Mouse (Mus musculus): Measurements from ENCODE around the gene Cul3. TPM values are rescaled to one million over a fixed set of nuclear protein-coding genes. Genes with fewer than 3 reads are reported as not detected.

The Cul3 gene
- polyA plus RNA-seq, 1 experiment from 2014 or later = 40.2 TPM

DNA sequence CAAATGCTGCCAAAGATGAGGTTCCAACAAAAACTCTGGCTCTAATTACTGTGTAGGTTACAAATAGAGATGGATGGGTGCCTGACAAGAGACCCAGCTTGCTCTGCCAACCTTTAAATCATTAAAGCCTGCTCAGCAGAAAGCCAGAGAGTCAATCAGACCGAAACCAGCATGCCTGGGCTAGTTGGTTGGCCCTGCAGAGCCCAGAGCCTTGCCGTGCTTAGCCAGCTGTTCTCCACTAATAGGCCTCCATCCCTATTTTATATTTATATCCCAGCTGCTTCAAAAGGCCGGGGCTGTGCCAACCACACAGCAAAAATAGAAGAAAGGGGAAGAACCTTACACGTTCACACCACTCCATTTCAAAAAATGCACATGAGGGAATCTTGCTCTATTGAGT, 119.1 kb downstream of the Cul3 start:
- no peak overlapping the region for H3K9ac ChIP-seq
- ATAC-seq (ENCODE audit: low FRiP score) = peak; percentile 47; the same call in 1 of the 2 replicates
- no peak overlapping the region for H3K27ac ChIP-seq
- no peaks in the 10 kb centered on the region for H3K9me3 ChIP-seq
- WGBS = 57% methylated on average over 4 of the region's 4 CpGs
- H3K36me3 ChIP-seq = no peaks in the 10 kb centered on the region
- peaks cover 14% of the 10 kb centered on the region for H3K4me1 ChIP-seq (replicated peaks)
- no peaks in the 10 kb centered on the region for H3K27me3 ChIP-seq
- no peak overlapping the region for H3K4me3 ChIP-seq
- no peak overlapping the region for H3K4me2 ChIP-seq

DNA sequence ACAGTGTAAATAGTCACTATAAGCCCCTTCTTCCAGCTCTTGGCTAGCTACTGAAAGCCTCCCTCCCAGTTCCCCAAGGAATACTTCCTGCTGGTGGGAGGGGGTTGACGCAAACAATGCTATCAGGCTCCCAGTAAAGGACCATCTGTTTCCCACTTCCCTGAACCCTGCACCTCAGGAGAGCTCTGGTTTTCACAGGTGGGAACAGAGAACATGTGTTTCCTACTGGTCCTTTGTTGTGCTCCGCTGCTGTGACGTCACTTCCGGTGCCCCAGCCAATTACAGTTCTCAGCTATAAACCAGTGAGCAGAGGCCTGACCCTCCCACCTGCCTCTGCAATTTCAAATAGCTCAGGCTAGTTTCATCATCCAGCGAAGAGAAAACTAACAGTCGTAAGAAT, 122.0 kb downstream of the Cul3 start, which contains the start of gene Fam124b:
Gene Fam124b, minus strand, starts transcription at position 206 of the 400 bp plus-strand sequence.
- Histone ChIP-seq H3K36me3 (no peaks in the 10 kb centered on the region), H3K27me3 (no peaks in the 10 kb centered on the region), H3K4me1 (replicated peaks) (peaks cover 7% of the 10 kb centered on the region; the same call in 1 of the 2 replicates), H3K9ac (no peak within 1 kb of the TSS), H3K9me3 (no peaks in the 10 kb centered on the region), H3K27ac (no peak within 1 kb of the TSS), H3K4me2 (no peak within 1 kb of the TSS), H3K4me3 (no peak within 1 kb of the TSS)
- ATAC-seq (ENCODE audit: low FRiP score) = peak; percentile 75
- WGBS = 79% methylated on average over 6 of the region's 6 CpGs

Other genes starting within 250 kb of the Cul3 start
- gene Fam124b, start 122.0 kb downstream of the Cul3 start, polyA plus RNA-seq (2015; fragmentation: Nextera tagmentation; extraction: Ambion mirVana) = 0.54 and 0.64 TPM in 2 replicates
- not detected in 2 replicates for gene Gm45261, start 121.0 kb upstream of the Cul3 start, polyA plus RNA-seq (2015; fragmentation: Nextera tagmentation; extraction: Ambion mirVana)